ENCODE assay signal across 8 mouse cellular contexts in the genomic region with DNA sequence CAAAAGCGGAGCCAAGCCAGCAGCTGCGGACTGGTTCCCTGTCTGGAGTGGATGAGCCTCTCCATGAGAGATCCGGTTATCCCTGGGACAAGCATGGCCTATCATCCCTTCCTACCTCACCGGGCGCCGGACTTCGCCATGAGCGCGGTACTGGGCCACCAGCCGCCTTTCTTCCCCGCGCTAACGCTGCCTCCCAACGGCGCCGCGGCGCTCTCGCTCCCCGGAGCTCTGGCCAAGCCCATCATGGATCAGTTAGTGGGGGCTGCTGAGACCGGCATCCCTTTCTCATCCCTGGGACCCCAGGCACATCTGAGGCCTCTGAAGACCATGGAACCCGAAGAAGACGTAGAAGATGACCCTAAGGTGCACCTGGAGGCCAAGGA. TPM values are rescaled to one million over a fixed set of nuclear protein-coding genes. Genes with fewer than 3 reads are reported as not detected.
DNase-seq lines count a peak whose midpoint lies in the region; ATAC-seq lines count a peak whose summit lies in the region.

No protein-coding gene starts in this region.

- DNase-seq in lung, postnatal 25 days (ENCODE audit: low spot score): no peak
- peak; percentile 94 for DNase-seq in midbrain, embryonic 11.5 days (ENCODE audit: low spot score, missing footprints)
- no peak for DNase-seq in c-Kit-positive CD71-positive TER-119-positive erythroid progenitor cells, embryonic 14.5 days (ENCODE audit: low spot score)
- DNase-seq in adrenal gland, postnatal 4 days (ENCODE audit: low spot score in 2 of 2): no peak
- no peak for DNase-seq in right cerebral cortex, postnatal 10 days (ENCODE audit: low spot score in 2 of 2)

- peak overlapping the region; percentile 70 for H3K4me3 ChIP-seq in lung, embryonic 16.5 days (ENCODE audit: low read length)
- H3K4me3 ChIP-seq in embryonic facial prominence, embryonic 13.5 days: peak overlapping the region; percentile 75
- peak overlapping the region; percentile 35 for H3K4me3 ChIP-seq in hindbrain, embryonic 16.5 days (ENCODE audit: low read length)
- 0 out of 2 replicates have a peak overlapping the region, but pooled peaks have one; percentile 3 for H3K4me3 ChIP-seq in midbrain, embryonic 11.5 days (ENCODE audit: low read depth, low read length)

- under 1% methylated on average over 23 of the region's 23 CpGs for WGBS in lung, embryonic 16.5 days
- WGBS in embryonic facial prominence, embryonic 13.5 days: under 1% methylated on average over 23 of the region's 23 CpGs
- 2% methylated on average over 23 of the region's 23 CpGs for WGBS in hindbrain, embryonic 16.5 days
- WGBS in midbrain, embryonic 11.5 days: under 1% methylated on average over 23 of the region's 23 CpGs

- H3K9ac ChIP-seq in lung, embryonic 16.5 days (ENCODE audit: low read length): peak overlapping the region; percentile 91
- H3K9ac ChIP-seq in embryonic facial prominence, embryonic 13.5 days: peak overlapping the region; percentile 99
- H3K9ac ChIP-seq in hindbrain, embryonic 16.5 days (ENCODE audit: low read depth, low read length): no peak overlapping the region
- H3K9ac ChIP-seq in midbrain, embryonic 11.5 days (ENCODE audit: low read length): no peak overlapping the region

- H3K27me3 ChIP-seq in lung, embryonic 16.5 days (ENCODE audit: control insufficient read depth, insufficient read depth, low read depth, low read length): peaks cover 16% of the 10 kb centered on the region; the same call in 1 of the 2 replicates
- H3K27me3 ChIP-seq in embryonic facial prominence, embryonic 13.5 days: peaks cover 44% of the 10 kb centered on the region
- peaks cover 61% of the 10 kb centered on the region for H3K27me3 ChIP-seq in hindbrain, embryonic 16.5 days (replicated peaks; ENCODE audit: control insufficient read depth, insufficient read depth, low read length)
- peaks cover 98% of the 10 kb centered on the region for H3K27me3 ChIP-seq in midbrain, embryonic 11.5 days (ENCODE audit: control insufficient read depth, insufficient read depth, low read length)

- H3K9me3 ChIP-seq in lung, embryonic 16.5 days (ENCODE audit: control insufficient read depth, low read length): no peaks in the 10 kb centered on the region
- no peaks in the 10 kb centered on the region for H3K9me3 ChIP-seq in embryonic facial prominence, embryonic 13.5 days
- no peaks in the 10 kb centered on the region for H3K9me3 ChIP-seq in hindbrain, embryonic 16.5 days (ENCODE audit: control insufficient read depth, low read length)
- H3K9me3 ChIP-seq in midbrain, embryonic 11.5 days (ENCODE audit: control insufficient read depth, low read length): no peaks in the 10 kb centered on the region

- ATAC-seq in lung, embryonic 16.5 days (ENCODE audit: low read depth): no peak
- no peak for ATAC-seq in embryonic facial prominence, embryonic 13.5 days (ENCODE audit: insufficient number of reproducible peaks, insufficient read depth, low FRiP score, low TSS enrichment, low read depth)
- no peak for ATAC-seq in hindbrain, embryonic 16.5 days
- ATAC-seq in midbrain, embryonic 11.5 days (ENCODE audit: low FRiP score): no peak

- peaks cover 17% of the 10 kb centered on the region for H3K4me1 ChIP-seq in lung, embryonic 16.5 days (replicated peaks; ENCODE audit: control insufficient read depth, insufficient read depth, low read length)
- peaks cover 36% of the 10 kb centered on the region for H3K4me1 ChIP-seq in embryonic facial prominence, embryonic 13.5 days
- H3K4me1 ChIP-seq in hindbrain, embryonic 16.5 days (ENCODE audit: control insufficient read depth, insufficient read depth, low read depth, low read length): peaks cover 4% of the 10 kb centered on the region
- peaks cover 13% of the 10 kb centered on the region for H3K4me1 ChIP-seq in midbrain, embryonic 11.5 days (ENCODE audit: control insufficient read depth, insufficient read depth, low read length)

- peak overlapping the region; percentile 79 for H3K4me2 ChIP-seq in lung, embryonic 16.5 days (ENCODE audit: low read depth, low read length)
- H3K4me2 ChIP-seq in embryonic facial prominence, embryonic 13.5 days: peak overlapping the region; percentile 79
- peak overlapping the region; percentile 60; the same call in 1 of the 2 replicates for H3K4me2 ChIP-seq in hindbrain, embryonic 16.5 days (ENCODE audit: low read length)
- no peak overlapping the region; the same call in 1 of the 2 replicates for H3K4me2 ChIP-seq in midbrain, embryonic 11.5 days

- H3K36me3 ChIP-seq in lung, embryonic 16.5 days (ENCODE audit: control insufficient read depth, insufficient read depth, low read length): no peaks in the 10 kb centered on the region
- peaks cover 15% of the 10 kb centered on the region for H3K36me3 ChIP-seq in embryonic facial prominence, embryonic 13.5 days
- no peaks in the 10 kb centered on the region for H3K36me3 ChIP-seq in hindbrain, embryonic 16.5 days (ENCODE audit: control insufficient read depth, insufficient read depth, low read length)
- H3K36me3 ChIP-seq in midbrain, embryonic 11.5 days (ENCODE audit: control insufficient read depth, insufficient read depth, low read length): no peaks in the 10 kb centered on the region

- peak overlapping the region; percentile 98 for H3K27ac ChIP-seq in lung, embryonic 16.5 days (ENCODE audit: low read length)
- H3K27ac ChIP-seq in embryonic facial prominence, embryonic 13.5 days: peak overlapping the region; percentile 100
- H3K27ac ChIP-seq in hindbrain, embryonic 16.5 days (ENCODE audit: low read depth, low read length): no peak overlapping the region
- H3K27ac ChIP-seq in midbrain, embryonic 11.5 days (ENCODE audit: low read depth, low read length): no peak overlapping the region

RNA-seq across cellular contexts. Expression of a gene that starts 1.5 kb away (rescaled TPM):
- 53.4 and 65.3 TPM in 2 replicates for polyA plus RNA-seq in lung, embryonic 16.5 days (2015; fragmentation: Nextera tagmentation; extraction: Ambion mirVana)
- 63.4 and 67.0 TPM in 2 replicates for polyA plus RNA-seq in embryonic facial prominence, embryonic 13.5 days (2015; fragmentation: Nextera tagmentation; extraction: Ambion mirVana)
- 2.9 and 5.0 TPM in 2 replicates for polyA plus RNA-seq in hindbrain, embryonic 16.5 days (2015; fragmentation: Nextera tagmentation; extraction: Ambion mirVana)
- polyA plus RNA-seq in midbrain, embryonic 11.5 days (2014; fragmentation: Nextera tagmentation; extraction: Ambion mirVana): 1.3 and 1.4 TPM in 2 replicates
- 100 to 1,000 TPM; 179 to 231 TPM for total RNA-seq in adrenal gland, postnatal 4 days (2021)

Comparison
In these comparisons a context has a peak if more than half of its experiments do, and no peak if none do; other contexts are left out.
1. H3K27ac ChIP-seq: peak in lung, embryonic 16.5 days (single experiment) and embryonic facial prominence, embryonic 13.5 days (single experiment); none in hindbrain, embryonic 16.5 days (single experiment) and midbrain, embryonic 11.5 days (single experiment).
2. H3K4me3 ChIP-seq: peak in every context shown above with its lines; median percentile 75 in embryonic facial prominence, embryonic 13.5 days; 70 in lung, embryonic 16.5 days; 35 in hindbrain, embryonic 16.5 days; 3 in midbrain, embryonic 11.5 days.
3. H3K9ac ChIP-seq: peak in lung, embryonic 16.5 days (single experiment) and embryonic facial prominence, embryonic 13.5 days (single experiment); none in hindbrain, embryonic 16.5 days (single experiment) and midbrain, embryonic 11.5 days (single experiment).